Mouse (Mus musculus) frontal cortex, postnatal 36 days (tissue): Measurements from ENCODE around the gene Oaz3.

Source experiments
- DNase-seq, 2 experiments: peaks; one replicate each; pipeline ENCODE4 v3.0.0; 2022; ENCODE audit warnings: low spot score in 2 of 2

The Oaz3 gene

DNA sequence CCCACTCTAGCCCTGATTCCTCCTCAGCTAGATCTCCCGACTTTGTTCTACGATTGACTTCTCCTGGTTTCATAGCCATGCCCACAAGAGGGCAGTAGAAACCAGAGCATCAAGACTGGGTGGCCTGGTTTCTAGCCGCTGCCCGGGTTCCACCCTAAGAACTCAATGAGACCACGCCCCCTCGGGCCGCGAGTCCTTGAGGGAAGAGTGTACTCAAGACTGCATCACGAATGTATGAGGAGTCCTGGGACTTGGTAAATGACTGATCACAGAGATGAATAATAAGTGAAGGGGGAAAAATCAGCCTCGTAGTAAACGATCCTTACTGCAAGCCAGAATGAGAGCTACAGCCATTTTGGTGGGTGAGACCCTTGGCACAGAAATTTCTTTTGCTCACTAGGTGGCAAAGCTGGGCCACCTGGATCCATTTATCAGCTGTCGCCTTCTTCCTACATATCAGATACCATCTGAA, 12.8 kb upstream of the Oaz3 start:
- DNase-seq = peak; percentile 74 to 87

DNA sequence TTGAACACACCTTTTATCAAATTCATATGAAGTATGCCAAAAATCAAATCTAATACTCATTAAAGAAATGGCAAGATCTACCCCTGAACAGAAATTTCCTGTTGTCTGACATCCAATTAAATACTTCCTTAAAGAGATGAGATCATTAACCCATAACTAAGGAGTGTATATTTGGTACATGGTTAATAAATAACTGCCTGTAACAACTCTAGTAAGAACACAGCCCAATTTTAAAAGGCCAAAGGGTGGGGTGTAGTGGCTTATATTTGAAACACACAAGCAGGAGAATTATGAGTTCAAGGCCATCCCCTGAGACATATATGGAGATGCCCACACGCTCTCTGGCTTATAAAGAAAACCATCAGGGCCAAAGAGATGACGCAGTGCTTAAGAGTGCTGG, 5.7 kb upstream of the Oaz3 start:
- no peak for DNase-seq

DNA sequence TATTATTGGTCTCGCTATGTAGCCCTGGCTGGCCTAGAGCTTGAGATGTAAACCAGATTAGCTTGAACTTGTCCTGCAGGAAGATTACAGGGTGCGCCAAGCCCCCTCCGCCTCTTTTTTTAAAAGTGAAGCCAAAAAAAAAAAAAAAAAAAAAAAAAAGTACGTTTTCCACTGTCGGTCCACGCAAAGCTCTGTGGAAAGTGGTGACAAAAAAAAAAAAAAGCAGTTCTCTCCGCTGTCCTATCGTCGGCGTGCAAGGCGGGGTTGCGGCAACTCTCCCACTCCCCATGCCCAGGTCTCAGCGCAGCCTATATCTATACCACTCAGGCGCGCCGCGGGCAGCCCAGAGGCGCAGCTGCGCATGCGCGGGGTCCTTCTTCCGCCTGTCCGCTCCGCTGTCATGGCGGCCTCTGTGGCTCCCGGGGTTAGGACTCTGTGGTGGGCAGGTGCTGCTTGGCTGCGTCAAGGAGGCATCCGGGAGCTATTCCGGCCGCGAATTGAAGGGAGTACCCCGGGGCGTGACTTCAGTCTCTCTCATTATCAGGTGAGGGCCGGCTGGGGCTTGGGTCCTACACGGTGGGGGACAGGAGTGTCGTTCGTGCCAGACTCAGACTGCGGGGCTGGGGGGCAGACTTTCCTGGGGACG, 641 bp downstream of the Oaz3 start, which contains the start of gene Mrpl9:
Gene Mrpl9, plus strand, starts transcription at position 368 of the 646 bp plus-strand sequence.
- peak; percentile 95 to 96 for DNase-seq

DNA sequence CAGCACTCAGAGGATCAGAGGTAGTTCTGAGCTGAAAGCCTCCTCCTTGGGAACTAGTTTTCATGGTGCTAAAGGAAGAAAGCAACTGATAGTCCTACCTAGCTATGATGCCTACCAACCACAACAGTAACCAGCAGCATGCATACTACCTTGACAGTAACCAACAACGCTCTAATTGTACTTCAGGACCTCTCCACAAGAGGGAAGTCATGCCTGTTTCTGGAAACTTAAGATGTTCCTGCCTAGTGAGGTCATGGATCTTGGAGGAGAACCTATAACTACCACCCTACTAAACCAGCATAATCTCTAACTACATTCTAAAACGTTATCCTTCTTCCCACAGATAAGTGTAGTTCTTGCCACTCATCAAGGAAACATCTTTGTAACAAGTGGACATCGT, 2.5 kb downstream of the Oaz3 start:
- DNase-seq = peak in 1 of 2 experiments; percentile 29

DNA sequence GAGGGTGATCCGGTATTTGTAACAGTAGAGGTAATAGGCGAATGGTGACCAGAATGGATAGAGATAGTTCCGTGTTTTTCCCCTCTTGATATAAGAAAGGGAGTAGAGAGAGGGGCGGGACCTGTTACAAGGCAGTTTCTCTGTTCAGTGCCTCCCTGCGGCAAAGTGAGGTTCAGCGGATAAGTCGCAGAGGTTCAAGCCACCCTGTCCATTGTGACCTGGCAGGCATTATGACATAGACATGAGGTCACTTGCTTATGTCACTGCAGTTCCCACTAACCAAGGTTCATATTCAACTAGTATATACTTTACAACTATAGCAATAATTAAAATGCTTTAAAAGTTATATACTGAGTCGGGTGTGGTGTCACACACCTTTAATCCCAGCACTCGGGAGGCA, 7.3 kb downstream of the Oaz3 start:
- DNase-seq = no peak

DNA sequence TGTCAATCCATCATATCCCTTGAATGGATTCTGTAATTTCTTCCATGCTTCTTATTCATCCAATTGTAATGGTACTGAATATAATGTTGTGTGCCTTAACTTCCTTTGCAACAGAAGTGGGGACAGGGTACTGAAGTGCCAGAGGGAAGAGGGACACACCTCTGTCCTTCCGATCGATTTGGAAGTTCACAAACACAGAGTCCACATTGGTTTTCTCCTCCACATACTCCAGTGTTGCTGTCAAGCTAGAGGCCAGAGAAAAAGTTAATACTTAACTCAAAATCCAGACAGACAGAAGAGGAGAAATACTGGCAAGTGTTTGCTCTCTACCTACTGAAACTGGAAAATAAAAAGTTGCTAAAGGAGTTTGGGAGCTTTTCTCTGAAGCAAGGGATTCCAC, 9.4 kb downstream of the Oaz3 start:
- no peak for DNase-seq

DNA sequence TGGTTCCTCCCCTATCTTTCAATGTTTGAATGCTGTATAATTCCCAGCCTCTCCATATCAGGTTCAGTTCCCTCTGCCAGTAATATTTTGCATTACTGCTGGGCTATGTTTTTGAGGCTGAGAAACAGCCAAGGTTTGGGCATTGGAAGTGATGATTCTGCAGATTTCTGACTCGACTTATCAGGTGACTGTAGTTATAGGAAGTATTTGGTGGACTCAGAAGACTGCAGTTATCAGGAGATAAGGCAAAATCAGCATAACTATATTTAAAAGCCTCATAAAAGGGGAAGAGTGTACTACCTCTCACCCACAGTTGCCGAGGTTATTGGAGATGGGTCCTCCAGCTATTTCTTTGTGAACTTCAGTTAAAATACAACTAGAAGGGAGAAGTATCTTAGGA, 12.7 kb downstream of the Oaz3 start:
- DNase-seq = no peak

DNA sequence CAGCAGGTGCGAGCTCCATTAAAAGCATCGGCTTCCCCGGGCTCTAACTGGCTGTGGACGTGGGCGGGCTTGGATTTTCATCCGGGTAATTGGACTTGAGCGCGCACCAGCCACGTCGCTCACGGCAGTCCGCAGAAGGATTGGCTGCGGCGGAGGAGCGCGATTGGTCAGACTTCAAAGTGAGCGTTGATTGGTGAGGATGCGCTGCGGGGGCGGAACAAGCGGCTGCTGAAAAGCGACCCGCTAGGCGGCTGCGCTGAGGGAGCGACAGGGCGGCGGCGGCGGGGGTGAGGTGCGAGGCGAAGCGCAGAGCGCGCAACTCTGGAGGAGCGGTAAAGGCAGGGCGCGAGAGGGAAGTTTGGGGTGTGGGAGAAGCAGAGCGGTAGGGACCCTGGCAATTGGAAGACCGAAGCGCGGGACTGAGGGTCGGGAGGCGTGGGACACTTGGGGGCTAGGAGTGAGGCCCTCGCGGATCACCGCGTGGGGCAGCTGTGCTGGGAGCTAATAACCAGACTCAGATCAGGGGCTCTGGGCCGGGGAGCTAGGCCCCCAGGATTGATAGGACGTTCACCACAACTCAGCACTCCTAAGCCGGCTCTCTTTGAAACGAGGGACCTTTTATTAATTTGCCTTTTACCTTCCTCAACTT, 30.6 kb downstream of the Oaz3 start, which contains the start of gene Tdrkh:
Gene Tdrkh, plus strand, starts transcription at position 243 of the 649 bp plus-strand sequence.
- DNase-seq = peak; percentile 98 to 99

DNA sequence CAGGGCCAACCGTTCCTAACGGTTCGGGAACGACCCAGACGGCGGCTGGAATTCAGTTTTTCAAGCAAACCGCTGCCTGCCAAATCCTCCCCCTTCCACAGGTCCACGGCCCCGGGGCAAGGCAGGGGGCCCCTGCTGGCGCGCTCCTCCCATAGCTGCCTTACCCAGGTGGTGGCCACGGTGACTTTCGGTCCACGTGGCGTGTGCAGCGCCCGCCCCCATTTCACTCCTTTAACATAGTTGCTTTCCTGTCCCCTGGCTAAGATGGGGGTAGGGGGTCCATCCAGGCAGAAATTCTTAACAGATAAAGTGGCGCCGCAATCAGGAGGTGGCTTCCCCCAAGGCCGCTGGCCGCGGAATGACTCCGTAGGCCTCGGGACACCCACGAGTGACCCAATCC, 31.2 kb downstream of the Oaz3 start:
- no peak for DNase-seq

DNA sequence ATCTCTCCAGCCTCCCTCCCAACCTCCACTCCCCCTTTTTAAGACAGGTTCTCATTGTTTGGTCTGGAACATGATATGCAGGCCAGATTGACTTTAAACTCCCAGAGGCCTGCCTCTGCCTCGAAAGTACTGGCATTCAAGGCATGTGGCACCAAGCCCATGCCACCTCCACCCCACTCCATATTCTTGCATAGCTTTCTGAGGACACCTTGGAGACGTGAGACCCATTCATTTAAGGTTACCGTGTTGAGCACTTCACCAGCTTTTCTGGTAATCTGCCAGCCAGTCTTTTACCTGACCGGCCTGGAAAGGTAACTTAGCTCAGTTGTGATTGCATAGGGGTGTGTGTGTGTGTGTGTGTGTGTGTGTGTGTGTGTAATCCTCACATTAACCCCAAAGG, 38.2 kb downstream of the Oaz3 start:
- no peak for DNase-seq

DNA sequence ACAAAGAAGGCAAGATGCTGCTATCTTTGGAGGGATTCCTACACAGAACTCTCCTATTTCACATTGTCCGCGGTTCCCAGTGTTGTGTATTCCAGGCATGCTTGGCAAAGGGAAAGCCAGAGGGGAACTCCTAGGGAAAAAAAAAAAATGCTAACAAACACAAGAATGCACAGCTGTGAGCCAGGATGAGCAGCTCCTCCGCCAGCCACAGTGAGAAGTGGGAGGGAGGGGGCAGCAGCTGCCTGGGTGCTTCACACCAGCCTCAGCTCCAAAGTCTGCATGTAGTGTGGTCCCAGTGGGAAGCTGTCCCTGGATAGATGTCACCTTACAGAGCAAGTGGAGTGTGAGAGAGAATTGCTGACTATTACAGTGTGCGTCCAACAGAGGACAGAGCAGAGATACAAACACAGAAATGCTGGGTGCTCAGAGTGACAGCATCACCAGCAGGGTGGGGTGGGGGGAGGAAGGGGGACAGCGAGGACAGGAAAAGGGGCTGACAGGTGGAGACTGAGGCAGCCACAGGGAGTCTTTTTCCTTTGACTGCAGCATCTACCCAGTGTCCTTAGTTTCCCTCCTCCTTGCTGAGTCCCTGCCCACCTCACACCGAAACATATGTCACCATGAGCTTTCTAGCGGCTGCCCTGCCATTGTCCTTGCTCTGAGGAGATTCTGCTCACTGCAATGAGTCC, 39.2 kb downstream of the Oaz3 start:
- peak; percentile 41 to 67 for DNase-seq

DNA sequence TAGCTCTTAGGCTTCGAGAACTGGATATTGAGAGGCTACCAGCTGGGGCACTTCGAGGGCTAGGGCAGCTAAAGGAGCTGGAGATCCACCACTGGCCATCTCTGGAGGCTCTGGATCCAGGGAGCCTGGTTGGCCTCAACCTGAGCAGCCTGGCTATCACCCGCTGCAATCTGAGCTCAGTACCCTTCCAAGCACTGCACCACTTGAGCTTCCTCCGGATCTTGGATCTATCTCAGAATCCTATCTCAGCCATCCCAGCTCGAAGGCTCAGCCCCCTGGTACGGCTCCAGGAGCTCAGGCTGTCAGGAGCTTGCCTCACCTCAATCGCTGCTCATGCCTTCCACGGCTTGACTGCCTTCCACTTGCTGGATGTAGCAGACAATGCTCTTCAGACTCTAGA, 41.3 kb downstream of the Oaz3 start:
- no peak for DNase-seq

DNA sequence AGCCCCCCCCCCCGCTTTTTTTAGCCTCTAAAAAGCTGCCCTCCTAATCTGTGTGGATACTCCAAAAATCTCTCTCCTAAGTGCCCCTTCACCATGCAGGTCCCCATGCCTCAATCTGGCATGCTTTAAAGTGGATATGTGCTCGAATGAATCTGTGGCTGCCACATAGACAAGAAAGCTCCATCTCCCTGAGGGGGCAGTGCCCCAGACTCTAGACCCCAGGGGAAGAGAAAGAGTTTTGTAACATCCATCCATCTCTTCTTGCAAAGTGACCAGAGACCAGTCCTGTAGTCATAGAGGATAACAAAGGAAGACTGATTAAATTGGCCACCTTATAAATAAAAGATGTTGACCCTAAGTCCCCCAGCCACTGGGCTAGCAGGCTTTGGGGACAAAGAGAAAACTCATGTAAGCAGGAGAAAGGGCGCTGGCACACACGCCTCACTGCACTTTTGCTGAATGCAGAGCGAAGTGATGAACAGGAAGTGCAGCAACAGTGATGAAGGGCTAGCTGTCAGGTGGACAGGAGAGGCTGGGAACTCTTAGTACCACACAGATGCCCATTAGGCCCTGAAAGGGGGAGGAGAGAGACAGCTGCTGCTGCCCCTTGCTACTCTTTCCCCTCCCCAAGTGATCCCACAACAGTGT, 43.9 kb downstream of the Oaz3 start:
- DNase-seq = no peak

DNA sequence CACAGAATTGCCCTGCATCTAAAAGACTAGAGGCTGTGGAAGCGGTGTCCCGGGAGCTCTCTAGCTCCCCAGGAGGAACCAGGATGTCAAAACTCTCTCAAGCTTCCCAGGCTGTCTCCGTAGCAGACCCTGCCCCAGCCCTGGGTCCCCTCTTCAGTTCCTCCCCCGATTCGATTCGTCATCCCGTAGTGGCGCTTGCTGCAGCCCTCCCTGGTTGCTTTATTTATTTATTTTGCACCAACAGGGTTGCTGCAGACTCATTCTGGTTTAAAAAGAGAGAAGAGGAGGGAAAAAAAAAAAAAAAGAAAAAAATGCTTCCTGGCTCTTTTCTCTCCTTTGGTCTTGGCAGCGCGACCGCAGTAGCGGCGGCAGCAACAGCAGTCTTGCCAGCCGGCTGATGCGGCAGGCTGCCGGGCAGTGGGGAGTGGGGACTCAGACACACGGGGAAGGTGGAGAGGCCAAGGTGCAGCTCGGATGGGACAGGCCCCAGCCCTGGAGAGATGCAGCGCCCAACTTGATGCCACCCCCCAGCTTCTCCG, 44.7 kb downstream of the Oaz3 start:
- DNase-seq = no peak

DNA sequence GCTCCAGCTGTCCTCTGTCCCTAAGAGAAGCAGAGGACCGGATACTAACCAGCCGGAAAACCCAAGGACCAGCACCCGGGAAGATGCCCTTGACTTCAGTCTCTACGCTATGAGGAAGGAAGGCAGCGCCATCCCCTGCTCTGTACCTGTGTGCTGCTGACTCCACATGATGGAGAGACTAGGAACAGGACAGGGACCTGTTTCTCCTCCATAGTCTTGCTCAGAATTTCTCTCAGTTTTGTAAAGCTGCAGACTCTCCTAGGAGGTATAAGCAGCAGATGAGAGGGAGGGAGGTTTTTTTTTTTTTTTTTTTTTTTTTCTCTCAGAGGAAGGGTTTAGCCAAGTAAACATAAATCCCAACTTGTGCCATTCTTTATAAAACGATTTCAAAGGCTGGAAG, 45.5 kb downstream of the Oaz3 start, which contains the start of gene Lingo4:
Gene Lingo4, plus strand, starts transcription at position 301 of the 400 bp plus-strand sequence.
- no peak for DNase-seq

DNA sequence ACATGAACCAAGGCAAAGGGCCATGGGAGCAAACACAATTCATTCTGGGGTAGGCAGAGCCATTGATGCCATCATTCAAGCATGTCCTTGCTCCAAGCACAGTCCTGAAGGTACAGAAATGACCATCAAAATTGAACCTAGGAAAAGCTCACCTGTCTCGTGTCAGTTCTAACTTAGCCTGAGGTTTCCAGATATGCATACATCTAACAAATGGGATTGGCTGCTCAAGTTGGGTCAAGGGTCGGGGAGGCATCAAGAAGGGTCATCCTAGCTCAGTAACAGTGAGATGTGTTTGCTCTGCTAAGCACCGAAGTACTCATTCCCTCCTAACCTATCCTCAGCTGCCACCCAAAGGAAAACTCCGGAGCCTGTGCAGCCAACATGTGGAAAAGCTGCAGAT, 46.9 kb downstream of the Oaz3 start:
- DNase-seq = no peak

DNA sequence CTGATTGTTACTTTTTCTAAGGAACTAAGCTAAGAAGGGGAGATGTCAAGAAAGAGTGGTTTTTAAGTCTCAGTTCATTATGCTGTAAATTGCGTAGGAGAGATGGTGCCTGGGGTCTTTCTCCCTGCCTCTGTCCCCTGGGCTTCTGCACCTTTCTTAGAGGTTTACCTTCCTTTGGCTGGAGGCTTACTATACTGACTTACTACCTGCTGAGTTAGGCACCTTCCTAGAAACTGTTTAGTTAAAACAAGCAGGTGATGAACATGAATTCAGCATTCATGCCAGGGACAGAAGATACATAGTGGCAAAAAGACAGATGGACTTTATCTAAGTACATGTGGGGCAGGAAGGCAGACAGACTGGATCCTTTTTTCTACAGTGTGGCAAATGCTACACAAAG, 47.4 kb downstream of the Oaz3 start:
- no peak for DNase-seq

DNA sequence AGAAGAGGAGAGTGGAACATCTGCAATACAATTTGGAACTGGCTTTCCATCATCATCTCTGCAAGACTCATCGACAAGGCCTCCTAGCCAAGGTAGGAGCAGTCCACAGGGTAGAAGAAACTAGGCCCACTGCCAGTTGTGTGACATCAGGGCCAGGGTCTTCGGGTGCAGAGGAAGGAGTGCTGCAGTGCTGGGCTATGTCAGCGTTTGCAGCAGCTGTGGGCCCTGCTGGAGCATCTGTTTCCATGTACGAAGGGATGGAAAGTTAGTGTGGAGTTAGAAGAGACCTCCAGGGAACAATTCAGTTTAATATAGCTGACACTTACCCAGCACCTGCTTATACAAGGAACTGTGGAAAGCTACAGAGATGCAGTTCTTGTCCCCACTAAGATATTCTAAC, 50.7 kb downstream of the Oaz3 start:
- no peak for DNase-seq

DNA sequence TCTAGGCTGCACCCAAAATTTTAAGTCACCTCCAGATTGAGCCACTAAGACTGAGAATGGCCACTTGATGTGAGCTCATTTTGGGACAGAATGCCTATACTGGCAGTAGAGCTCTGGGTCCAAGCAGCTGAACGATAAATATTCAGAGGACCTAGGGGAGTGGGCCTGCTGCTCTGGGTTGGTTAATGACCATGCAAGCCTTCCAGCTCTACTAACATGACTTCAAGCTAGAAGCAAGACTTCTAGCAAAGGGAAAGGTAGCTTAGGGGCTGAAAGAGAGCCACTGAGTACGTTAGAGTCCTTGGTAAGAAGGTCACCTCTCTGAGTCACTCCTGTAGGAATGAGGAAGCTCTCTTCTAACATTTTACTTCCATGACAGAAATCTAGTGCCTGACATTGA, 51.6 kb downstream of the Oaz3 start:
- no peak for DNase-seq

DNA sequence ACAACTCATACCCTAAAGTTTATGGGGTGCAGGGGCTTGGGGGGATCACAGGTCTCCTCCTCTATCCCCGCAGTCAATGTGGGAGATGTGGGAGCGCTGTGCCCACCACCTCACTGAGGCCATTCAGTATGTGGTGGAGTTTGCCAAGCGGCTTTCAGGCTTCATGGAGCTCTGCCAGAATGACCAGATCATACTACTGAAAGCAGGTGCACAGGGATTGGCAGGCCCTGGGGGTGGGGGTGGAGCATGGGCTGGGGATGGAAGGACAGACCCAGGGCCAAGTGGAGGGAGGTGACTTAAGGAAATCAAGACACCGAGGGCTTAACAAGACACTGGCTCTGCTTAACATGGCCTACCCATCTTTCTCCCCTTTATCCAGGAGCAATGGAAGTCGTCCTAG, 52.7 kb downstream of the Oaz3 start:
- no peak for DNase-seq

DNA sequence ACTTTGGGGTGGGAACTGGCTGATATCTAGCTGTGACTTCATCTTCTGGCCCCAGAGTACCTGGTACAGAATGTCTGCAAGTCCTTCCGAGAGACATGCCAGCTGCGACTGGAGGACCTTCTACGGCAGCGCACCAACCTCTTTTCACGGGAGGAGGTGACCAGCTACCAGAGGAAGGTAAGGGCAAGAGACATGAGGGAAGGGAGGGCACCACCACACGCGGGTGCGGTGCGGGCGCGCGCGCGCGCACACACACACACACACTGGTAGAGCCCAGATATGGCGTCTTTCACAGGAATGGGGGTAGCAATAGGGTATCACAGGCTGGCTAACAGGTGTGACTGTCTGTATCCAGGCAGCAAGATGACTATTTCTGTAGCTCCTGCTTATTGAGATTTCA, 54.3 kb downstream of the Oaz3 start:
- DNase-seq = no peak

DNA sequence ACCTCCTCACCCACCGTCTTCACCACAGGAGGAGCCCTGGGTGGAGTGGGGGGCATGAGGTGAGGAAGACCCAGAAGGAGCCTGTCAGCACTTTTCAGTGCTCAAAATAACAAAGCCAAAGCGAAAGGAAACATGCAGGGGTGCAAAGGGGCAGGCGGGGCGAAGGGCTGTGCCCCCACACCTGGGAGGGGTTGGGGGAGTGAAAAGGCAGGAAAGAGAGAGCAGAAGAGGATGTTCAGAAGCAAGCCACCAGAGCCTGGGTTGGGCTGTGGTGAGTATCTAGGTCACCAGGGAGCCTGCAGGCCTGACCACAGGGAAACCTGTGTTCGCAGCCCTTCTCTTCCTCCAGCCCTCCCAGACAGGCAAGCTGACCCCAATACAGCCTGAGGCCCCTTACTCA, 55.7 kb downstream of the Oaz3 start:
- DNase-seq = no peak
